Mouse (Mus musculus): ENCODE measurements at regions not wholly inside any gene's neighbourhood (a gene's known extent, or its start where the extent isn't known, plus 50 kb on each side); places are given as distances from the start of the nearest gene placed in this dataset.

- TF ChIP-seq POLR2A (IDR thresholded peaks at IDR 0.05; ENCODE audit: low read depth, low read length) (no peak), CTCF (IDR thresholded peaks at IDR 0.05; ENCODE audit: extremely low read depth, insufficient read length, insufficient replicate concordance, low read depth, low read length) (no peak)
Measured at GRCm38 (mm10) chr13:44086801-44087200, 302.2 kb downstream of the Cd83 start.

Data from small intestine, adult 2 months (tissue).